Mouse (Mus musculus): ENCODE measurements around the gene Klk10. TPM values are rescaled to one million over a fixed set of nuclear protein-coding genes. Genes with fewer than 3 reads are reported as not detected.

Gene Klk10
- 0.18 and 0.27 TPM in 2 replicates for polyA plus RNA-seq (2012; rRNA removed)

DNA sequence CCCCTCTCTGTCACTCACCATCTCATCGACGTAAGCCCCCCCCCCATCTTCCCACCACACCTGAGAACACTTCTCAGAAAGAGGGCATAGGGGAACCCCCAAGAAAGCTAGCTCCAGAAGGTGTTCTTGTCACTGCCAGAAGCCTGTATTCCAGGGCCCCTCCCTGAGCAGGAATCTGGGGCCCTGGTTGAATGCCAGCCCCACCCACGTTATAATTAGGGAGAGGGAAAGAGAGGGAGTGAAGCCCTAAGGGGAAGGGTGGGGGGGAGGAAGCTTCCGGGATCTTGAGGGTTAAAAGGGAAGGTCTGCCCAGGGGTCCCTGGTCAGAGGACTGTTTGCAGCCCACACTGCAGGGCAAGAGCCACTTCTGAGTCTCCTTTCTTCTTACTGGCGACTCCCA is at the start of gene Klk10:
Gene Klk10 (plus strand): TSS at position 290 of the 400 bp plus-strand sequence.

DNA sequence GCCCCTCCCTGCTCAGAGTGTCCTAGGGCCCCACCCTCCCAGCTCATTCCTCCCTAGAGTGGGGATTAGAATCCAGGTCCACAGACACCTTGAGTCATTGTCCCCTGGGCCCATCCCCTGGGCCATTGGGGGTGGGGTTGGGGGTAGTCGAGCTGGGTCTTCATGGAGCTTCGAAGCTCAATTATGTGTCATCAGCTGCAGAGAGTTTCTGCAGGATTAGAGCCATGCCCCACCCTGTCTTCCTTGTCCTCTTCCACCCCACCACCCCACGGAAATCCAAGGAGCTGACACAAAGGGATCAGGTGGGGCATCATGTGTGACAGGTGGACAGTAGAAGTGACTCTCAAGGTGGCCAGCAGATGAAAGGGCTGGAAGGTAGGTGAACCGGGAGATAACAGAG is 12.2 kb upstream of the Klk10 start, which contains the start of gene Klk12:
Gene Klk12 (plus strand): TSS at position 301 of the 400 bp plus-strand sequence.

DNA sequence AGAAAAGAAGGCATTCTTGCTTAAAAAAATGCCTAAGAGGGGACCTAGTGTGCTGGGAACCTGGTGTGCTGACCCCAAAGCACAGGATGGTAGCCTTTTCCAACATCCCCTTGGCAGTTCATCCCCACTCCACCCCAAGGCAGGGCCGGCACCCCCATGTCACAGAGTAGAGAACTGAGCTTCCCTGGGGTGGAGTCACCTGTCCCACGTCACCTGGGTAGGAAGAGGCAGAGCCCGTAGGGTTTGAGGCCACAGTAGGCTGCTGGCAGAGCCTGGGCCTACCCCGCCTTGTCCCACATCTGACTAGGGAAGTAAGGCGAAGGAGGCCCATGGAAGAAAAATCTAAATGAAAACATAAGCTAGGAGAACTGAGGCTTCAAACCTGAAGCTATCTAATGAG is 6.5 kb upstream of the Klk10 start, which contains the start of gene Klk11:
Gene Klk11 (plus strand): TSS at position 241 of the 400 bp plus-strand sequence.

DNA sequence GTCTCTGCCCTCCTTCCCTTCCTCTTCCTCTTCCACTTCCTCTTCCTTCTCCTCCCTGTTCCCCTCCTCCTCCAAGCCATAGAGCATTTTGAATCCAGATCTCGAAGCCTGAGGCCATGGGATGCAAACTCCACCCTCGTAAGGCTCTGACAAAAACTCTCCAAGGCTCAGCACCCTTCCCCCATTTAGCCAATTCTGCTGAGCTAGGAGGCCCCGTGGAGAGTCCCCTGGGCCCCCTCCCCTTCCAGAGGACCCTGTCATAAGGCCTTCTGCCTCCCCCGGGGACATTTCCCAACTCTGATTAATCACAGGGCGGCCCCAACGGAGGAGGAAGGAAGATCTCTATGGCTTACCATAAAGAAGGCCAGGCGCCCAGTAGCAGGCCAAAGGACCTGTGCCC is 10.8 kb downstream of the Klk10 start, which contains the start of gene Klk9:
Gene Klk9 (plus strand): TSS at position 301 of the 400 bp plus-strand sequence.

DNA sequence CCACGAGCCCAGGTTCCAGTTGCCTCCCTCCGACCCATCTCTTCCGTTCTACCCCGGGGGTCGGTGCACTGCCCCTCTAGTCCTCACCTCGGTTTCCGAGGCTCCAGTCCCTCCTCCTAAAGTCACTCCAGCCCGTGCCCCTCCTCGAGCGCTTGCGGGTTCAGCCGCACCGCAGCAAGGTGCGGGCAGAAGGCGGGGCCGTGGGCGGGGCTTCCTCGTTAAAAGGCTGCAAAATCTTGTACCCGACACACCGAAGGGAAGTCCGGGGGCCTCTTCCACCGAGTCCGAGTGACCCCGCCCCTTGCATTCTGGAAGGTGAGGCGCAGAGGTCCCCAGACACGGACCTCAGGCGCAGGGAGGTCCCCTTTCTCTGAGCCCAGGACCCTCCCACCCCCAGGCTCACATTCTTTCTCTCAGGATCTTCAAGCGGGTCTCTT is 16.5 kb downstream of the Klk10 start, which contains the start of gene Klk8:
Gene Klk8 (plus strand): TSS at position 245 of the 437 bp plus-strand sequence.

DNA sequence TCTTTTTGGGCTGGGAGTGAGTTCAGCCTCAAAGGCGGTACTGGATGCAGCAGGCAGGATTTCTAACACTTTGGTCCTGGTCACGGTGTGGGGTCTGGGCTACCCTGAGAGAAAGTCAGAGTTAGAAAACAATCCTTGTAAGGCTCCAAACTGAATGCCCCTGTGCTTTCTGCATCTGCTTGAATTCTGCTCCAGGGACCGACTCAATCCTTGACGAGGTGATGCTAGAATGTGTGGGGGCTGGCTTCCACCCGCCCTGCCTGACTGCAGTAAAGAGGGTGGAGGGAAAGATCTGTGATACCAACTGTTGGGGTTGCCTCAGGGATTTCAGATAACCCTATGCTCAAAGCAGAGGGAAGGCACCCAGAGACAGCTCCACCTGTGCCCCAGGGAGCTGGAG is 30.2 kb downstream of the Klk10 start, which contains the start of gene Klk7:
Gene Klk7 (plus strand): TSS at position 301 of the 400 bp plus-strand sequence.

DNA sequence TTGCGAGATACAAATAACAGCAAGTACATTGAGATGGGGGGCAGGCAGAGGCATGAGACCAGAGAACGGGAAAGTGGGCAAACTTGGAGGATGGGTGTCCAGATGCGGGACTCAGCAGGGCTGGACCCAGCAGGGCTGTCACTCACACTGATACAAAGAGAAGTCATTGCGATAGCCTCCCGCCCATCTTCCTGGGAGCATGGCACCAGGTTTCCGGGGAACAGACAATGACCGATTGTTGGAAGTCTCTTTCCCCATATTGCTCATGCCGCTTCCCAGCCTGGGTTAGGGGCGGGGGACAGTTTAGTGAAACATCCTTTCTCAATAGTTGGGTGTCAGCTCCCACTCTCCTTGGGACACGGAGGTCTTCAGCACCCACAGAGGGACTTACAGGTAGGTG is 43.4 kb downstream of the Klk10 start, which contains the start of gene Klk6:
Gene Klk6 (plus strand): TSS at position 301 of the 400 bp plus-strand sequence.

Other genes starting within 250 kb of the Klk10 start
- 0.83 and 2.2 TPM in 2 replicates for gene Cd33, start 236.6 kb upstream of the Klk10 start, polyA plus RNA-seq (2012; rRNA removed)
- gene Zfp658, start 218.8 kb upstream of the Klk10 start, polyA plus RNA-seq (2012; rRNA removed): 8.8 TPM in 2 replicates
- gene Zfp719, start 201.4 kb upstream of the Klk10 start, polyA plus RNA-seq (2012; rRNA removed): 5.7 and 8.6 TPM in 2 replicates
- gene Zfp819, start 173.9 kb upstream of the Klk10 start, polyA plus RNA-seq (2012; rRNA removed): 0.60 and 0.61 TPM in 2 replicates
- 0.04 TPM in 1 of 2 replicates, not detected in the other for gene Ceacam18, start 146.3 kb upstream of the Klk10 start, polyA plus RNA-seq (2012; rRNA removed)
- gene Siglece, start 120.9 kb upstream of the Klk10 start, polyA plus RNA-seq (2012; rRNA removed): 0.53 and 0.58 TPM in 2 replicates
- gene Ctu1, start 109.0 kb upstream of the Klk10 start, polyA plus RNA-seq (2012; rRNA removed): 12.8 and 13.0 TPM in 2 replicates
- gene Klk14, start 90.6 kb upstream of the Klk10 start, polyA plus RNA-seq (2012; rRNA removed): 0.13 and 0.22 TPM in 2 replicates
- 0.16 and 0.27 TPM in 2 replicates for gene Klk13, start 68.5 kb upstream of the Klk10 start, polyA plus RNA-seq (2012; rRNA removed)
- not detected in 2 replicates for gene Klk12, start 12.1 kb upstream of the Klk10 start, polyA plus RNA-seq (2012; rRNA removed)
- not detected in 2 replicates for gene Klk11, start 6.4 kb upstream of the Klk10 start, polyA plus RNA-seq (2012; rRNA removed)
- gene Klk9, start 10.9 kb downstream of the Klk10 start, polyA plus RNA-seq (2012; rRNA removed): 0.04 TPM in 1 of 2 replicates, not detected in the other
- gene Klk8, start 16.5 kb downstream of the Klk10 start, polyA plus RNA-seq (2012; rRNA removed): 9.3 TPM in 2 replicates
- 0.07 and 0.12 TPM in 2 replicates for gene Klk7, start 30.3 kb downstream of the Klk10 start, polyA plus RNA-seq (2012; rRNA removed)
- 0.17 TPM in 1 of 2 replicates, not detected in the other for gene Klk6, start 43.5 kb downstream of the Klk10 start, polyA plus RNA-seq (2012; rRNA removed)
- gene Klk5, start 60.9 kb downstream of the Klk10 start, polyA plus RNA-seq (2012; rRNA removed): 0.05 and 0.07 TPM in 2 replicates
- gene Klk4, start 100.1 kb downstream of the Klk10 start, polyA plus RNA-seq (2012; rRNA removed): 0.15 TPM in 1 of 2 replicates, not detected in the other
- gene Klk15, start 152.7 kb downstream of the Klk10 start, polyA plus RNA-seq (2012; rRNA removed): not detected in 2 replicates
- gene Klk1b8, start 169.6 kb downstream of the Klk10 start, polyA plus RNA-seq (2012; rRNA removed): not detected in 2 replicates
- not detected in 2 replicates for gene Klk1b1, start 185.7 kb downstream of the Klk10 start, polyA plus RNA-seq (2012; rRNA removed)
- not detected in 2 replicates for gene Klk1b9, start 195.0 kb downstream of the Klk10 start, polyA plus RNA-seq (2012; rRNA removed)
- gene Klk1b11, start 214.8 kb downstream of the Klk10 start, polyA plus RNA-seq (2012; rRNA removed): not detected in 2 replicates
- gene Klk1b26, start 231.1 kb downstream of the Klk10 start, polyA plus RNA-seq (2012; rRNA removed): not detected in 2 replicates